Mouse (Mus musculus) lung, adult 2 months (tissue): ENCODE measurements around the gene Maml3.

Experiments
- CTCF ChIP-seq: fragments of 200-500 bp; IDR thresholded peaks from 2 replicates; pipeline ENCODE4 v1.5.1; 2011; ENCODE audit warnings: mild to moderate bottlenecking, low read length, control low read depth; ENCODE audit not compliant: insufficient read depth
- POLR2A ChIP-seq: fragments of 200-500 bp; IDR thresholded peaks from 2 replicates; pipeline ENCODE4 v1.6.1; 2011; ENCODE audit warnings: low read depth, mild to moderate bottlenecking, control low read depth, low read length, borderline replicate concordance; ENCODE audit errors: extremely low read depth

GRCm38 (mm10) chr3:52045221-52045641, 59.6 kb downstream of the Maml3 start:
- no peak for TF ChIP-seq CTCF
- no peak for TF ChIP-seq POLR2A
